Mouse (Mus musculus) left cerebral cortex, postnatal 4 days (tissue): ENCODE data around the gene AC129217.1. TPM values are rescaled to one million over a fixed set of nuclear protein-coding genes. Genes with fewer than 3 reads are reported as not detected.
A peak's percentile ranks its signal among the peaks of the same experiment; 100 is the strongest.
"Not testable (repeated sequence)": the region's sequence is repeated elsewhere in the genome, so short reads cannot be mapped to it uniquely, and the experiment has no call there.

Source experiments
- DNase-seq: peaks from one replicate; pipeline ENCODE4 v3.0.0-alpha.2; 2022
- intact Hi-C: fragments of 180-260 bp; cut with DNase I; formaldehyde crosslinking; loops from one replicate; pipeline ENCODE4 v1.15.1; 2025
- total RNA-seq, 2 experiments: library from RNA; stranded (reverse); gene quantifications; 2 replicates each; pipeline ENCODE4 v1.2.3; 2021

AC129217.1 gene
- total RNA-seq, 2 experiments from 2014 or later = not detected

- intact Hi-C loops = loop anchor here (10.0 kb wide), 1 partner anchor 66 kb away; the partner anchor contains the start of gene Nxf1
- no peak for DNase-seq
Observed at GRCm38 (mm10) chr19:8821146-8821545, 8.4 kb upstream of the AC129217.1 start.

GRCm38 (mm10) chr19:8822696-8823095 lies 6.9 kb upstream of the AC129217.1 start:
- DNase-seq = peak; percentile 51
- intact Hi-C loops = loop anchor here (10.0 kb wide), 1 partner anchor 68 kb away; the partner anchor contains the start of gene Nxf1

GRCm38 (mm10) chr19:8830664-8831063 lies 1.1 kb downstream of the AC129217.1 start:
- intact Hi-C loops = loop anchor here (10.0 kb wide), 1 partner anchor 114 kb away; the partner anchor contains the start of gene Mta2
- DNase-seq = peak; percentile 35

GRCm38 (mm10) chr19:8831262-8831661 lies 1.7 kb downstream of the AC129217.1 start:
- DNase-seq = no peak
- intact Hi-C loops = loop anchor here (10.0 kb wide), 1 partner anchor 114 kb away; the partner anchor contains the start of gene Mta2

DNA sequence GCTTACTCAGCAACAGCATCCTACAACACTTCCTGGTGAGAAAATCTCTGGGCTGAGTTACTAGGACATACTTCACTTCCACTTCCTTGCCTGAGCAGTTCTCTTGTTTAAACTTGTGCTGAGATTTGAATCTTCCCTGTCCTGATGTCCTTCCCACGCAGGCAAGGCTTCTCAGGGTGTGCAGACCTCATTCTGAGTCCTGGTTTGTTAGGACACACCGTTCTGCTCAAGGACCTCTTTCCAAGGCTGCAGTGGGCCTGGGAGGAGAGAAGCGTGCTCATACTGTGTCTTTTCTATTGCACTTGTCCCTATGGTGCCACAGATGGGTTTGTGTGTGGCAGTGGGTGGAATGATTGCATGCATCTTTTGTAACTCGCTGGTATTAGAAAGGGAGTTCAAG lies 3.4 kb downstream of the AC129217.1 start:
- DNase-seq = no peak
- intact Hi-C loops = loop anchor here (10.0 kb wide), 1 partner anchor 112 kb away; the partner anchor contains the start of gene Mta2

GRCm38 (mm10) chr19:8836327-8836726 lies 6.8 kb downstream of the AC129217.1 start:
- intact Hi-C loops = loop anchor here (10.0 kb wide), 1 partner anchor 108 kb away; the partner anchor contains the start of gene Mta2
- not testable (repeated sequence) for DNase-seq

GRCm38 (mm10) chr19:8837251-8837791 lies 7.7 kb downstream of the AC129217.1 start, which contains the start of gene Bscl2:
TSS of gene Bscl2 (plus strand) at chr19:8837467.
- DNase-seq = peak; percentile 89
- intact Hi-C loops = loop anchor here (10.0 kb wide), 1 partner anchor 107 kb away; the partner anchor contains the start of gene Mta2

- intact Hi-C loops = loop anchor here (10.0 kb wide), 1 partner anchor 107 kb away; the partner anchor contains the start of gene Mta2
Observed at GRCm38 (mm10) chr19:8838041-8838730, 8.6 kb downstream of the AC129217.1 start.

GRCm38 (mm10) chr19:8839103-8839907 lies 9.7 kb downstream of the AC129217.1 start, which contains the start of gene Gng3:
TSS of gene Gng3 (minus strand) at chr19:8839194.
- DNase-seq = peak; percentile 87
- intact Hi-C loops = loop anchor here (10.0 kb wide), 1 partner anchor 105 kb away; the partner anchor contains the start of gene Mta2

More at GRCm38 (mm10) chr19:8838041-8838730, 8.6 kb downstream of the AC129217.1 start:
- peak; percentile 61 for DNase-seq

DNA sequence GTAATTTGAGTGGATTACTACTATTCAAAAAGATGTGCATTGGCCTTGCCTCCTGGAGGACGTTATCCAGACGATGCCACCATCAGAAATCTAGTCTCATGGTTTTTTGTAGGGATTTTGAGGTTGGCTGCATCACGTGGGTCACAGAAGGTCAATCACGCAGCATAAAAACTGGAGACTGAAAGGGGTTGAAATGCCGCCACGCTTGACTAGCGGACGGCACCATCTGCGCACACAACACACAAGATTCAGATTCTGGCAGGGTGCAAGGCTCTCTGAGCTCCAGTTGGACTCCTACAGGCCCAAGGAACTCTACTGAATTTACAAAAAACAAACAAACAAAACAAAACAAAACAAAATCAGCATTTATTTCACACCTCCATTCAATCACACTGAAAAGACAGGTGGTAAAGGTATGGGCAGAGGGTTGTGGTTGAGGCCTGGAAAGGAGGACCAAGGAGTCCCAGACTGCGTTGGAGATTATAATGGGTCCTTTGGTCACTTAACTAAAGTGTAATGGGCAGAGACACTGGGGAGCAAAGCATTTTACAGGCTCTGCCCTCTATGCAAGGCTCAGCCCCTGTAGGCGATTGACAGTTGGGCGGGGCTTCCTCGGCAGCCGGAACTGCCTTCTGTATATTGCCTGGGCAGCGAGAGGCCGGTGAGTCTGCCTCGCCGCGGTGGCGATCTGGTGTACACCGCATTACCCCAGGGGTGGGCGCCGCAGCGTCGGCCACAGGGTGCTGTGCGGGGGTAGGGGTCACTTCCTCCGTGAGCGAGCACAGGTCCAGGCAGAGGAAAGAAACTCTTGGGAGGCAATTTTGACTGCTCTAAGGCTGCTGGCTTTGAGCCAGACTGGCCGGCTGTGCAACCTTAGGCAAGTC lies 10.6 kb downstream of the AC129217.1 start:
- intact Hi-C loops = loop anchor here (10.0 kb wide), 1 partner anchor 105 kb away; the partner anchor contains the start of gene Mta2
- DNase-seq = peak; percentile 73

DNA sequence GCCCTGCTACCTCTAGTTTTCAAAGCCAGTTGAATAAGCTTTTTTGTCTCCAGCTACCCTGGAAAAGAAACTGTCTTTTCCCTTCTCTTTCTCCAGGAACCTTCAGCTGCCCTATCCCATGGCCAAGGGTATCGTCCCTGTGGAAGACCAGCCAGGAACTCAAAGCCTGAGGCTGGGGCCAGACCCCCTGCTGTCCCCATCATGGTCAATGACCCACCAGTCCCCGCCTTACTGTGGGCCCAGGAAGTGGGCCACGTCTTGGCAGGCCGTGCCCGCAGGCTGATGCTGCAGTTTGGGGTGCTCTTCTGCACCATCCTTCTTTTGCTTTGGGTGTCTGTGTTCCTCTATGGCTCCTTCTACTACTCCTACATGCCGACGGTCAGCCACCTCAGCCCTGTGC lies 11.4 kb downstream of the AC129217.1 start:
- intact Hi-C loops = no loop called here
- peak; percentile 25 for DNase-seq

- intact Hi-C loops = no loop called here
- DNase-seq = no peak
Observed at GRCm38 (mm10) chr19:8842961-8843360, 13.4 kb downstream of the AC129217.1 start.

GRCm38 (mm10) chr19:8844371-8845129 lies 15.0 kb downstream of the AC129217.1 start:
- DNase-seq = peak; percentile 80
- intact Hi-C loops = no loop called here

- DNase-seq = no peak
- intact Hi-C loops = no loop called here
Observed at GRCm38 (mm10) chr19:8848356-8848755, 18.8 kb downstream of the AC129217.1 start.

DNA sequence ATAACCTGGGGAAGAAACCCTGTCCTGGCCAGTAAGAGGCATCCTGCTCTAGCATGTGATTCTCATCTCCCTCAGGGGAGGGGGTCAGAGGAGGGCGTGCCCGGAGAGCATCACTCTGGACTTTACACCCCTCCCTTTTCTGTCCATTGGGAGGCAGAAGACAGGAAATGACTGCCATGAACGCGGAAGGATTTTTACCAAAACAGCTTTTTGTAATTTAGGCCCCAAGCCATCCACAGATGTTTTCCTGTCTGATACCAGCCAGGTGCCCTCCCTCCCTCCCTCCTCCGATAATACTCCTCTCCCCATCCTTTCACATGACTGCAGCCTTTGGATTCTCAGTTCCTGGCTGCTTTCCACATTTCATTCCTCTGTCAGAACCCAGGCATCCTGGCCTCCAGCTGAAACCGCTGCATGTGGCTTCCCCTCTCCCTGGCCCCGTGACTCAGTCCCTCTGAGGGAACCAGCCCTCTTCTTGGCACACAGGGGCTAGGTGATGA lies 20.9 kb downstream of the AC129217.1 start, which contains the start of gene Lrrn4cl:
Gene Lrrn4cl, plus strand, starts transcription at position 367 of the 500 bp plus-strand sequence.
- intact Hi-C loops = no loop called here
- peak; percentile 30 for DNase-seq

DNA sequence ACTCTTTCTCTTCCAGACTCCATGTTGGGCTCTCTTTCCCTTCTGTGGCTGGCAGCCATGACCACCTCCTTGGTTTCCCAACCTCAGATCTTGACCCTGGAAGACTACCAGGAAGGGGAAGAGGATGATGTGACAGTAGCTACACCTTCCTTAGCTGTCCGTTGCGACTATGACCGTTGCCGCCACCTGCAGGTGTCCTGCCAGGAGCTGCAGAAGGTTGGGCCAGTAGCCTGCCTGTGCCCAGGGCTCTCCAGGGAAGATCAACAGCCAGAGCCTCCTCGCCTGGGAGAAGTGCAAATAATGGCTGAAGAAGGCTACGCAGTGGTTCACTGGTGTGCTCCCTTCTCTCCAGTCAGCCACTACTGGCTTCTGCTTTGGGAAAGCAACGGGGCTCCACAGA lies 22.1 kb downstream of the AC129217.1 start:
- no peak for DNase-seq
- intact Hi-C loops = no loop called here

GRCm38 (mm10) chr19:8852236-8852928 lies 22.8 kb downstream of the AC129217.1 start:
- intact Hi-C loops = no loop called here
- no peak for DNase-seq

GRCm38 (mm10) chr19:8853117-8853516 lies 23.5 kb downstream of the AC129217.1 start:
- DNase-seq = no peak
- intact Hi-C loops = no loop called here
